Mouse (Mus musculus) embryonic fibroblast, embryonic 13.5 days (primary cell): ENCODE data around the gene Auts2.

Experiments
- CTCF ChIP-seq: IDR thresholded peaks from 2 replicates; pipeline ENCODE4 v1.5.1; 2011; ENCODE audit warnings: mild to moderate bottlenecking, control low read depth, low read length, moderate library complexity, borderline replicate concordance; ENCODE audit not compliant: insufficient read depth
- POLR2A ChIP-seq: IDR thresholded peaks from 2 replicates; pipeline ENCODE4 v1.6.1; 2011; ENCODE audit warnings: low read depth, mild to moderate bottlenecking, control low read depth, low read length, moderate library complexity

- TF ChIP-seq CTCF (no peak), POLR2A (no peak)
Measured at GRCm38 (mm10) chr5:132541371-132541931, 1.7 kb downstream of the Auts2 start.
